ENCODE assay signal across 10 mouse cellular contexts in the genomic region with DNA sequence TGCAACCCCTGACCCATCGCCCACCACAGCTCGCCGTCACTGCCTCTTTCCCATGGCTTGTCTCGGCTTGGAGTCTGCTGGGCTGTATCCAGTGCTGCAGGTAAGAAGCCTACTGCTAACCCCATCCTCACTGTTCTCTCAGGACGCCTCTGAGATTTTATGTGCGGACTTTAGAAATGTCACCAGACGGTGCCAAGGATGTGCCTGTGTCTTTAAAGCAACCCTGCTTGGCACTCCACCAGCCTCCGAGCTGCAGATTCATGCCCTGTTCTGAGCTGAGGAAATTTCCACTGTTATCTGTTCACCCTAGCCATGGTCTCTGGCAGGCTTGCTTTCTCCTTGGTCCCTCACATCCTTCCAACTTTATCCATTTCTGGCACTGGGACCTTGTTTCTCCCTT. TPM values are rescaled to one million over a fixed set of nuclear protein-coding genes. Genes with fewer than 3 reads are reported as not detected.
DNase-seq lines count a peak whose midpoint lies in the region; ATAC-seq and TF ChIP-seq lines count a peak whose summit lies in the region.
"Had no signal": no experiment of that assay in that cellular context is flagged by ENCODE, and none has a peak within 500 bp of the region (broad histone marks: within the 10 kb centered on the region; RNA-seq: fewer than 3 reads in every experiment).

No protein-coding gene starts in this region.

- H3K27ac ChIP-seq in gastrocnemius, adult 2 months: peak overlapping the region; percentile 90
- H3K27ac ChIP-seq in midbrain, embryonic 13.5 days: no peak overlapping the region
- H3K27ac ChIP-seq in midbrain, embryonic 10.5 days (replicated peaks): no peak overlapping the region
- no peak overlapping the region for H3K27ac ChIP-seq in limb, embryonic 10.5 days
- H3K27ac ChIP-seq: intestine, embryonic 15.5 days had no signal

- H3K4me3 ChIP-seq in gastrocnemius, adult 2 months: peak overlapping the region; percentile 92
- H3K4me3 ChIP-seq in midbrain, embryonic 13.5 days (replicated peaks): no peak overlapping the region
- H3K4me3 ChIP-seq in midbrain, embryonic 10.5 days: no peak overlapping the region
- H3K4me3 ChIP-seq in limb, embryonic 10.5 days: no peak overlapping the region
- H3K4me3 ChIP-seq: intestine, embryonic 15.5 days had no signal

- WGBS in midbrain, embryonic 13.5 days: 90% methylated on average over 8 of the region's 8 CpGs
- WGBS in midbrain, embryonic 10.5 days: 90% methylated on average over 8 of the region's 8 CpGs
- WGBS in limb, embryonic 10.5 days: 92% methylated on average over 8 of the region's 8 CpGs

- no peaks in the 10 kb centered on the region; the same call in 1 of the 2 replicates for H3K27me3 ChIP-seq in midbrain, embryonic 13.5 days
- H3K27me3 ChIP-seq in midbrain, embryonic 10.5 days (ENCODE audit: low read depth, poor library complexity, severe bottlenecking): peaks cover 18% of the 10 kb centered on the region
- 0 out of 2 replicates have a peak, but pooled peaks cover 9% of the 10 kb centered on the region for H3K27me3 ChIP-seq in limb, embryonic 10.5 days (ENCODE audit: low read depth, poor library complexity, severe bottlenecking)
- H3K27me3 ChIP-seq: intestine, embryonic 15.5 days had no signal

- DNase-seq in gastrocnemius, adult 2 months: peak; percentile 80
- no peak for DNase-seq in gastrocnemius, postnatal 14 days
- DNase-seq in midbrain, embryonic 10.5 days (ENCODE audit: low spot score): no peak
- peak; percentile 65 to 70 for DNase-seq in cerebellum, postnatal 10 days
- no peak for DNase-seq in thymus, postnatal 36 days
- no peak for DNase-seq in limb, embryonic 10.5 days (ENCODE audit: low spot score)
- no peak for DNase-seq in ovary, postnatal 36 days (ENCODE audit: low spot score)

- TF ChIP-seq CTCF in gastrocnemius, adult 2 months (IDR thresholded peaks at IDR 0.05): no peak

- H3K36me3 ChIP-seq in midbrain, embryonic 13.5 days: peaks cover 9% of the 10 kb centered on the region
- H3K36me3 ChIP-seq in midbrain, embryonic 10.5 days: peaks cover 43% of the 10 kb centered on the region
- peaks cover 40% of the 10 kb centered on the region for H3K36me3 ChIP-seq in limb, embryonic 10.5 days
- H3K36me3 ChIP-seq: intestine, embryonic 15.5 days had no signal

- H3K9me3 ChIP-seq in midbrain, embryonic 13.5 days: no peaks in the 10 kb centered on the region
- H3K9me3 ChIP-seq in midbrain, embryonic 10.5 days (replicated peaks): no peaks in the 10 kb centered on the region
- H3K9me3 ChIP-seq in limb, embryonic 10.5 days (replicated peaks): no peaks in the 10 kb centered on the region
- H3K9me3 ChIP-seq: intestine, embryonic 15.5 days had no signal

- no peak for ATAC-seq in midbrain, embryonic 13.5 days
- ATAC-seq: intestine, embryonic 15.5 days had no signal

- H3K4me1 ChIP-seq in midbrain, embryonic 13.5 days (replicated peaks): peaks cover 48% of the 10 kb centered on the region
- H3K4me1 ChIP-seq in midbrain, embryonic 10.5 days: peaks cover 40% of the 10 kb centered on the region
- peaks cover 43% of the 10 kb centered on the region for H3K4me1 ChIP-seq in limb, embryonic 10.5 days

- no peak overlapping the region for H3K4me2 ChIP-seq in midbrain, embryonic 13.5 days (replicated peaks)
- H3K4me2 ChIP-seq: intestine, embryonic 15.5 days; lung, embryonic 14.5 days had no signal

- H3K9ac ChIP-seq in midbrain, embryonic 13.5 days (replicated peaks): 0 out of 2 replicates have a peak overlapping the region, but pooled peaks have one; percentile 10
- H3K9ac ChIP-seq: intestine, embryonic 15.5 days; lung, embryonic 14.5 days had no signal

- intact Hi-C loops in gastrocnemius, adult 2 months (cut with DNase I): no loop called here
- intact Hi-C loops in gastrocnemius, postnatal 14 days (cut with DNase I; ENCODE audit: low total_unique reads): no loop called here

RNA-seq across cellular contexts. Expression of gene Slc25a29, which starts 2.8 kb away (rescaled TPM):
- total RNA-seq in gastrocnemius, adult 2 months (2021): 10 to 100 TPM; 11.9 to 12.1 TPM
- 1 to 10 TPM; 4.5 to 5.3 TPM for total RNA-seq in gastrocnemius, postnatal 14 days (2021)
- polyA plus RNA-seq in midbrain, embryonic 13.5 days (2015; fragmentation: Nextera tagmentation; extraction: Ambion mirVana): 17.9 and 18.8 TPM in 2 replicates
- polyA plus RNA-seq in midbrain, embryonic 10.5 days (2016; fragmentation: Nextera tagmentation; extraction: Ambion mirVana): 12.4 TPM in 2 replicates
- polyA plus RNA-seq in limb, embryonic 10.5 days (2016; fragmentation: Nextera tagmentation; extraction: Ambion mirVana): 12.8 and 13.8 TPM in 2 replicates

RNA-seq across cellular contexts. Expression of gene Slc25a47, which starts 3.0 kb away (rescaled TPM):
- total RNA-seq in gastrocnemius, adult 2 months (2021): 1 to 10 TPM; 7.7 to 8.8 TPM
- total RNA-seq in gastrocnemius, postnatal 14 days (2021): 1 to 10 TPM; 4.5 to 6.0 TPM
- polyA plus RNA-seq in midbrain, embryonic 13.5 days (2015; fragmentation: Nextera tagmentation; extraction: Ambion mirVana): 11.9 and 12.4 TPM in 2 replicates
- 11.7 and 12.5 TPM in 2 replicates for polyA plus RNA-seq in midbrain, embryonic 10.5 days (2016; fragmentation: Nextera tagmentation; extraction: Ambion mirVana)
- 13.1 and 15.6 TPM in 2 replicates for polyA plus RNA-seq in limb, embryonic 10.5 days (2016; fragmentation: Nextera tagmentation; extraction: Ambion mirVana)

RNA-seq across cellular contexts. Expression of gene Yy1, which starts 40.1 kb away (rescaled TPM):
- total RNA-seq in gastrocnemius, adult 2 months (2021): 10 to 100 TPM; 33.4 to 35.6 TPM
- 10 to 100 TPM; 24.2 to 24.8 TPM for total RNA-seq in gastrocnemius, postnatal 14 days (2021)
- polyA plus RNA-seq in midbrain, embryonic 13.5 days (2015; fragmentation: Nextera tagmentation; extraction: Ambion mirVana): 14.7 and 17.4 TPM in 2 replicates
- polyA plus RNA-seq in midbrain, embryonic 10.5 days (2016; fragmentation: Nextera tagmentation; extraction: Ambion mirVana): 13.0 and 14.4 TPM in 2 replicates
- 16.9 and 19.0 TPM in 2 replicates for polyA plus RNA-seq in limb, embryonic 10.5 days (2016; fragmentation: Nextera tagmentation; extraction: Ambion mirVana)

Comparison
In these comparisons a context has a peak if more than half of its experiments do, and no peak if none do; other contexts are left out.
1. DNase-seq: peak in gastrocnemius, adult 2 months (single experiment) and cerebellum, postnatal 10 days (2 of 2); none in gastrocnemius, postnatal 14 days (single experiment), midbrain, embryonic 10.5 days (single experiment), thymus, postnatal 36 days (0 of 2), limb, embryonic 10.5 days (single experiment) and ovary, postnatal 36 days (single experiment).